Mouse (Mus musculus) G1E (cell line): ENCODE measurements around the gene Slc24a3. TPM values are rescaled to one million over a fixed set of nuclear protein-coding genes. Genes with fewer than 3 reads are reported as not detected.

Experiments
- ATAC-seq: 2 replicates; pipeline ENCODE4 v1.8.0; 2016; ENCODE audit warnings: mild to moderate bottlenecking; ENCODE audit not compliant: insufficient number of reproducible peaks, poor library complexity, low FRiP score, severe bottlenecking; ENCODE audit errors: extremely low read depth
- DNase-seq: peaks from one replicate; pipeline ENCODE4 v3.0.0; 2012; ENCODE audit warnings: low spot score
- H3K27me3 ChIP-seq: 2 replicates; pipeline ENCODE4 v1.6.1; 2012; ENCODE audit warnings: mild to moderate bottlenecking, low read length, inconsistent platforms; ENCODE audit not compliant: insufficient read depth
- H3K36me3 ChIP-seq: replicated peaks from 2 replicates; pipeline ENCODE3; 2012; ENCODE audit warnings: mild to moderate bottlenecking, inconsistent platforms
- H3K4me1 ChIP-seq: 2 replicates; pipeline ENCODE4 v1.6.1; 2012; ENCODE audit warnings: low read depth, low read length, inconsistent platforms, mixed read lengths; ENCODE audit not compliant: insufficient read depth
- H3K4me3 ChIP-seq: 2 replicates; pipeline ENCODE4 v1.5.1; 2012; ENCODE audit warnings: low read depth, mild to moderate bottlenecking, inconsistent platforms, low read length, moderate library complexity, mixed read lengths
- H3K9me3 ChIP-seq: replicated peaks from 2 replicates; pipeline ENCODE4 v1.6.1; 2012; ENCODE audit warnings: inconsistent platforms
- CTCF ChIP-seq: IDR thresholded peaks from 2 replicates; pipeline ENCODE4 v1.5.1; 2012; ENCODE audit warnings: low read depth, low read length, inconsistent platforms, mixed read lengths
- GATA1 ChIP-seq: IDR thresholded peaks from 2 replicates; pipeline ENCODE4 v1.6.1; 2012; ENCODE audit warnings: borderline replicate concordance, low read length, inconsistent platforms, mixed read lengths
- GATA2 ChIP-seq: IDR thresholded peaks from 2 replicates; pipeline ENCODE4 v1.6.1; 2012; ENCODE audit warnings: low read depth, low read length, inconsistent platforms, borderline replicate concordance
- POLR2AphosphoS5 ChIP-seq: IDR thresholded peaks from 2 replicates; pipeline ENCODE4 v1.6.1; 2012; ENCODE audit warnings: low read depth, low read length, inconsistent platforms; ENCODE audit not compliant: insufficient replicate concordance
- TAL1 ChIP-seq: conservative IDR thresholded peaks from 2 replicates; pipeline ENCODE4 v1.6.1; 2012; ENCODE audit warnings: low read depth, low read length, inconsistent platforms, mixed read lengths
- polyA plus RNA-seq: library from polyadenylated mRNA; stranded (reverse); fragments of >175 nt; gene quantifications from 2 replicates; pipeline ENCODE4 v1.2.3, GENCODE M21; 2012
- total RNA-seq, 2 experiments: library from RNA; stranded (forward) in 1 of 2; stranded (reverse) in 1 of 2; fragments of 200-1000 nt in 1 of 2; fragments of >200 nt in 1 of 2; fragmentation: Nextera tagmentation in 1 of 2; gene quantifications; 2 replicates each; pipeline ENCODE4 v1.2.3; 2014 to 2017

Slc24a3 gene
- total and polyA plus RNA-seq, 3 experiments, result 0.16 TPM; not detected in 2

- H3K4me3 ChIP-seq, result no peak overlapping the region
- DNase-seq, result no peak
- H3K36me3 ChIP-seq, result no peaks in the 10 kb centered on the region
- H3K27me3 ChIP-seq, result no peaks in the 10 kb centered on the region
- no peak for TF ChIP-seq CTCF
- no peak for ATAC-seq
- H3K9me3 ChIP-seq, result peaks cover 9% of the 10 kb centered on the region
- no peaks in the 10 kb centered on the region for H3K4me1 ChIP-seq
Measured at GRCm38 (mm10) chr2:145353801-145354200, 186.2 kb downstream of the Slc24a3 start.

- no peaks in the 10 kb centered on the region for H3K4me1 ChIP-seq
Measured at GRCm38 (mm10) chr2:145358236-145358942, 190.8 kb downstream of the Slc24a3 start.

GRCm38 (mm10) chr2:145363604-145364003, 196.1 kb downstream of the Slc24a3 start:
- Histone ChIP-seq H3K9me3 (peaks cover 13% of the 10 kb centered on the region; the same call in 1 of the 2 replicates), H3K4me3 (no peak overlapping the region), H3K4me1 (no peaks in the 10 kb centered on the region), H3K36me3 (no peaks in the 10 kb centered on the region), H3K27me3 (no peaks in the 10 kb centered on the region)
- DNase-seq, result no peak
- no peak for ATAC-seq
- no peak for TF ChIP-seq TAL1
- TF ChIP-seq POLR2AphosphoS5, result no peak
- TF ChIP-seq CTCF, result no peak

More at GRCm38 (mm10) chr2:145358236-145358942, 190.8 kb downstream of the Slc24a3 start:
- no peak for TF ChIP-seq TAL1
- no peak for TF ChIP-seq POLR2AphosphoS5
- TF ChIP-seq GATA1, result no peak
- TF ChIP-seq CTCF, result no peak
- TF ChIP-seq GATA2, result no peak
- Histone ChIP-seq H3K4me3 (no peak overlapping the region), H3K9me3 (peaks cover 17% of the 10 kb centered on the region), H3K27me3 (no peaks in the 10 kb centered on the region), H3K36me3 (no peaks in the 10 kb centered on the region)
- DNase-seq, result no peak
- no peak for ATAC-seq

- Histone ChIP-seq H3K9me3 (peaks cover 16% of the 10 kb centered on the region), H3K27me3 (no peaks in the 10 kb centered on the region), H3K4me1 (no peaks in the 10 kb centered on the region), H3K36me3 (no peaks in the 10 kb centered on the region), H3K4me3 (no peak overlapping the region)
- no peak for ATAC-seq
- TF ChIP-seq GATA1 (no peak), GATA2 (no peak), CTCF (no peak)
- no peak for DNase-seq
Measured at GRCm38 (mm10) chr2:145368701-145369100, 201.1 kb downstream of the Slc24a3 start.

- H3K4me1 ChIP-seq, result no peaks in the 10 kb centered on the region
- no peak for ATAC-seq
- H3K9me3 ChIP-seq, result peaks cover 21% of the 10 kb centered on the region
- no peaks in the 10 kb centered on the region for H3K27me3 ChIP-seq
- no peaks in the 10 kb centered on the region for H3K36me3 ChIP-seq
- no peak for DNase-seq
- H3K4me3 ChIP-seq, result no peak overlapping the region
- TF ChIP-seq CTCF (no peak), TAL1 (no peak), POLR2AphosphoS5 (no peak), GATA1 (no peak), GATA2 (no peak)
Measured at GRCm38 (mm10) chr2:145370795-145371194, 203.2 kb downstream of the Slc24a3 start.

- peaks cover 27% of the 10 kb centered on the region for H3K9me3 ChIP-seq
- H3K4me1 ChIP-seq, result no peaks in the 10 kb centered on the region
- no peak overlapping the region for H3K4me3 ChIP-seq
- H3K27me3 ChIP-seq, result no peaks in the 10 kb centered on the region
- DNase-seq, result no peak
- TF ChIP-seq CTCF, result no peak
- no peak for TF ChIP-seq GATA2
- TF ChIP-seq GATA1, result no peak
- no peak for TF ChIP-seq TAL1
- TF ChIP-seq POLR2AphosphoS5, result no peak
- no peak for ATAC-seq
- H3K36me3 ChIP-seq, result no peaks in the 10 kb centered on the region
Measured at GRCm38 (mm10) chr2:145373803-145374202, 206.2 kb downstream of the Slc24a3 start.
